Mouse (Mus musculus): ENCODE measurements around the gene Tmem209. TPM values are rescaled to one million over a fixed set of nuclear protein-coding genes. Genes with fewer than 3 reads are reported as not detected.

The Tmem209 gene
- 31.4 and 40.3 TPM in 2 replicates for polyA plus RNA-seq (2012; rRNA removed)

- H3K4me3 ChIP-seq (replicated peaks; ENCODE audit: extremely low read depth, low read depth, low read length) = peak within 1 kb of the TSS; percentile 90
- 1% methylated on average over 37 of the region's 37 CpGs for WGBS
- TF ChIP-seq POLR2A (IDR thresholded peaks at IDR 0.05; ENCODE audit: borderline replicate concordance, extremely low read depth, low read depth, low read length) (peak; percentile 99), CTCF (IDR thresholded peaks at IDR 0.05; ENCODE audit: insufficient read depth, low read length) (no peak)
- peak; percentile 99 for DNase-seq
- peaks cover 2% of the 10 kb centered on the region; the same call in 1 of the 2 replicates for H3K4me1 ChIP-seq (ENCODE audit: control insufficient read depth, insufficient read depth, low read length)
Observed at GRCm38 (mm10) chr6:30509265-30510239, at the start of gene Tmem209, which contains the start of gene Ssmem1. Gene Tmem209 (minus strand): TSS chr6:30509783. Gene Ssmem1 (plus strand): TSS chr6:30509849.

- 23% methylated on average over 9 of the region's 9 CpGs for WGBS
- no peak for DNase-seq
- no peak overlapping the region for H3K4me3 ChIP-seq (replicated peaks; ENCODE audit: extremely low read depth, low read depth, low read length)
- H3K4me1 ChIP-seq (ENCODE audit: control insufficient read depth, insufficient read depth, low read length) = no peaks in the 10 kb centered on the region
- TF ChIP-seq POLR2A (IDR thresholded peaks at IDR 0.05; ENCODE audit: borderline replicate concordance, extremely low read depth, low read depth, low read length) = no peak
- TF ChIP-seq CTCF (IDR thresholded peaks at IDR 0.05; ENCODE audit: insufficient read depth, low read length) = no peak
Observed at GRCm38 (mm10) chr6:30556080-30556479, 46.5 kb upstream of the Tmem209 start.

- no peak for DNase-seq
- 82% methylated on average over 5 of the region's 5 CpGs for WGBS
- Histone ChIP-seq H3K4me1 (ENCODE audit: control insufficient read depth, insufficient read depth, low read length) (no peaks in the 10 kb centered on the region), H3K4me3 (replicated peaks; ENCODE audit: extremely low read depth, low read depth, low read length) (no peak overlapping the region)
- TF ChIP-seq POLR2A (IDR thresholded peaks at IDR 0.05; ENCODE audit: borderline replicate concordance, extremely low read depth, low read depth, low read length) (no peak), CTCF (IDR thresholded peaks at IDR 0.05; ENCODE audit: insufficient read depth, low read length) (no peak)
Observed at GRCm38 (mm10) chr6:30554621-30555170, 45.1 kb upstream of the Tmem209 start.

GRCm38 (mm10) chr6:30554092-30554491, 44.5 kb upstream of the Tmem209 start:
- Histone ChIP-seq H3K4me1 (ENCODE audit: control insufficient read depth, insufficient read depth, low read length) (no peaks in the 10 kb centered on the region), H3K4me3 (replicated peaks; ENCODE audit: extremely low read depth, low read depth, low read length) (no peak overlapping the region)
- 93% methylated on average over 5 of the region's 5 CpGs for WGBS
- no peak for TF ChIP-seq CTCF (IDR thresholded peaks at IDR 0.05; ENCODE audit: insufficient read depth, low read length)
- no peak for TF ChIP-seq POLR2A (IDR thresholded peaks at IDR 0.05; ENCODE audit: borderline replicate concordance, extremely low read depth, low read depth, low read length)
- DNase-seq = no peak

GRCm38 (mm10) chr6:30553381-30554010, 43.9 kb upstream of the Tmem209 start:
- DNase-seq = no peak
- H3K4me1 ChIP-seq (ENCODE audit: control insufficient read depth, insufficient read depth, low read length) = no peaks in the 10 kb centered on the region
- H3K4me3 ChIP-seq (replicated peaks; ENCODE audit: extremely low read depth, low read depth, low read length) = no peak overlapping the region
- TF ChIP-seq POLR2A (IDR thresholded peaks at IDR 0.05; ENCODE audit: borderline replicate concordance, extremely low read depth, low read depth, low read length) (no peak), CTCF (IDR thresholded peaks at IDR 0.05; ENCODE audit: insufficient read depth, low read length) (no peak)
- WGBS = 78% methylated on average over 7 of the region's 7 CpGs

- Histone ChIP-seq H3K4me3 (replicated peaks; ENCODE audit: extremely low read depth, low read depth, low read length) (no peak overlapping the region), H3K4me1 (ENCODE audit: control insufficient read depth, insufficient read depth, low read length) (no peaks in the 10 kb centered on the region)
- TF ChIP-seq POLR2A (IDR thresholded peaks at IDR 0.05; ENCODE audit: borderline replicate concordance, extremely low read depth, low read depth, low read length) (no peak), CTCF (IDR thresholded peaks at IDR 0.05; ENCODE audit: insufficient read depth, low read length) (no peak)
- no peak for DNase-seq
- WGBS = 43% methylated on average over 6 of the region's 6 CpGs
Observed at GRCm38 (mm10) chr6:30552628-30553027, 43.0 kb upstream of the Tmem209 start.

GRCm38 (mm10) chr6:30551644-30552580, 42.3 kb upstream of the Tmem209 start:
- no peak for TF ChIP-seq POLR2A (IDR thresholded peaks at IDR 0.05; ENCODE audit: borderline replicate concordance, extremely low read depth, low read depth, low read length)
- no peak for TF ChIP-seq CTCF (IDR thresholded peaks at IDR 0.05; ENCODE audit: insufficient read depth, low read length)
- DNase-seq = no peak
- Histone ChIP-seq H3K4me1 (ENCODE audit: control insufficient read depth, insufficient read depth, low read length) (peaks cover under 1% of the 10 kb centered on the region; the same call in 1 of the 2 replicates), H3K4me3 (replicated peaks; ENCODE audit: extremely low read depth, low read depth, low read length) (no peak overlapping the region)
- WGBS = 46% methylated on average over 23 of the region's 23 CpGs

- Histone ChIP-seq H3K4me1 (ENCODE audit: control insufficient read depth, insufficient read depth, low read length) (peaks cover 5% of the 10 kb centered on the region; the same call in 1 of the 2 replicates), H3K4me3 (replicated peaks; ENCODE audit: extremely low read depth, low read depth, low read length) (no peak overlapping the region)
- no peak for DNase-seq
- TF ChIP-seq POLR2A (IDR thresholded peaks at IDR 0.05; ENCODE audit: borderline replicate concordance, extremely low read depth, low read depth, low read length) (no peak), CTCF (IDR thresholded peaks at IDR 0.05; ENCODE audit: insufficient read depth, low read length) (no peak)
Observed at GRCm38 (mm10) chr6:30551193-30551515, 41.6 kb upstream of the Tmem209 start.
